Mouse (Mus musculus) erythroblast, embryonic 14.5 days (primary cell): ENCODE results near the gene Tbc1d8b. TPM values are rescaled to one million over a fixed set of nuclear protein-coding genes. Genes with fewer than 3 reads are reported as not detected.

Experiments
- H3K27me3 ChIP-seq: 2 replicates; pipeline ENCODE4 v1.6.1; 2012; ENCODE audit warnings: inconsistent platforms; ENCODE audit not compliant: control insufficient read depth
- H3K36me3 ChIP-seq: 2 replicates; pipeline ENCODE4 v1.6.1; 2012; ENCODE audit warnings: mild to moderate bottlenecking, inconsistent platforms; ENCODE audit not compliant: control insufficient read depth
- H3K4me1 ChIP-seq: 2 replicates; pipeline ENCODE4 v1.6.1; 2012; ENCODE audit warnings: inconsistent platforms; ENCODE audit not compliant: control insufficient read depth
- H3K4me3 ChIP-seq: replicated peaks from 2 replicates; pipeline ENCODE3; 2012; ENCODE audit warnings: moderate library complexity, mild to moderate bottlenecking, inconsistent platforms
- H3K9me3 ChIP-seq: 2 replicates; pipeline ENCODE4 v1.6.1; 2012; ENCODE audit warnings: low read length, inconsistent platforms, mixed read lengths; ENCODE audit not compliant: control insufficient read depth
- GATA1 ChIP-seq: IDR thresholded peaks from 2 replicates; pipeline ENCODE4 v1.6.1; 2012; ENCODE audit warnings: low read length, inconsistent platforms, mixed read lengths
- TAL1 ChIP-seq: IDR thresholded peaks from 3 replicates; pipeline ENCODE4 v1.6.1; 2012; ENCODE audit warnings: low read length, inconsistent platforms, mixed read lengths
- polyA plus RNA-seq: library from polyadenylated mRNA; stranded (reverse); fragments of >175 nt; gene quantifications from 2 replicates; pipeline ENCODE4 v1.2.3, GENCODE M21; 2012

Tbc1d8b gene
- polyA plus RNA-seq, 1 experiment, result not detected

- Histone ChIP-seq H3K4me3 (no peak overlapping the region), H3K36me3 (no peaks in the 10 kb centered on the region), H3K9me3 (no peaks in the 10 kb centered on the region), H3K4me1 (peaks cover 8% of the 10 kb centered on the region), H3K27me3 (no peaks in the 10 kb centered on the region)
- no peak for TF ChIP-seq GATA1
- no peak for TF ChIP-seq TAL1
Observed at GRCm38 (mm10) chrX:139775084-139775612, 90.4 kb downstream of the Tbc1d8b start.

- no peaks in the 10 kb centered on the region for H3K9me3 ChIP-seq
- no peak for TF ChIP-seq TAL1
- TF ChIP-seq GATA1, result no peak
- no peaks in the 10 kb centered on the region for H3K27me3 ChIP-seq
- no peak overlapping the region for H3K4me3 ChIP-seq
- no peaks in the 10 kb centered on the region for H3K36me3 ChIP-seq
- peaks cover 22% of the 10 kb centered on the region for H3K4me1 ChIP-seq
Observed at GRCm38 (mm10) chrX:139777357-139777756, 92.6 kb downstream of the Tbc1d8b start.

- no peak for TF ChIP-seq TAL1
- TF ChIP-seq GATA1, result no peak
- Histone ChIP-seq H3K9me3 (no peaks in the 10 kb centered on the region), H3K27me3 (no peaks in the 10 kb centered on the region), H3K36me3 (no peaks in the 10 kb centered on the region), H3K4me3 (no peak overlapping the region), H3K4me1 (peaks cover 22% of the 10 kb centered on the region)
Observed at GRCm38 (mm10) chrX:139778886-139779285, 94.1 kb downstream of the Tbc1d8b start.

GRCm38 (mm10) chrX:139779401-139779800 lies 94.6 kb downstream of the Tbc1d8b start:
- peaks cover 22% of the 10 kb centered on the region for H3K4me1 ChIP-seq
- no peak overlapping the region for H3K4me3 ChIP-seq
- no peak for TF ChIP-seq TAL1
- no peak for TF ChIP-seq GATA1
- no peaks in the 10 kb centered on the region for H3K36me3 ChIP-seq
- no peaks in the 10 kb centered on the region for H3K9me3 ChIP-seq
- no peaks in the 10 kb centered on the region for H3K27me3 ChIP-seq

GRCm38 (mm10) chrX:139780988-139781387 lies 96.2 kb downstream of the Tbc1d8b start:
- H3K36me3 ChIP-seq, result no peaks in the 10 kb centered on the region
- H3K4me1 ChIP-seq, result peaks cover 16% of the 10 kb centered on the region
- no peaks in the 10 kb centered on the region for H3K27me3 ChIP-seq
- TF ChIP-seq GATA1 (no peak), TAL1 (no peak)
- H3K9me3 ChIP-seq, result no peaks in the 10 kb centered on the region
- no peak overlapping the region for H3K4me3 ChIP-seq

GRCm38 (mm10) chrX:139781563-139781962 lies 96.8 kb downstream of the Tbc1d8b start:
- Histone ChIP-seq H3K4me3 (no peak overlapping the region), H3K9me3 (no peaks in the 10 kb centered on the region), H3K27me3 (no peaks in the 10 kb centered on the region), H3K4me1 (peaks cover 16% of the 10 kb centered on the region), H3K36me3 (no peaks in the 10 kb centered on the region)
- TF ChIP-seq GATA1 (no peak), TAL1 (no peak)

GRCm38 (mm10) chrX:139782278-139783044 lies 97.7 kb downstream of the Tbc1d8b start, which contains the start of gene Ripply1:
Gene Ripply1, minus strand, starts transcription at chrX:139782353.
- Histone ChIP-seq H3K4me3 (no peak within 1 kb of the TSS), H3K36me3 (no peaks in the 10 kb centered on the region)
- TF ChIP-seq GATA1, result no peak
- no peak for TF ChIP-seq TAL1

GRCm38 (mm10) chrX:139783045-139783422 lies 98.2 kb downstream of the Tbc1d8b start:
- peaks cover 16% of the 10 kb centered on the region for H3K4me1 ChIP-seq
- H3K9me3 ChIP-seq, result no peaks in the 10 kb centered on the region
- H3K4me3 ChIP-seq, result no peak overlapping the region
- H3K27me3 ChIP-seq, result no peaks in the 10 kb centered on the region
- TF ChIP-seq GATA1, result no peak
- TF ChIP-seq TAL1, result no peak
- no peaks in the 10 kb centered on the region for H3K36me3 ChIP-seq

More at GRCm38 (mm10) chrX:139782278-139783044, 97.7 kb downstream of the Tbc1d8b start, which contains the start of gene Ripply1:
- no peaks in the 10 kb centered on the region for H3K9me3 ChIP-seq
- H3K27me3 ChIP-seq, result no peaks in the 10 kb centered on the region
- peaks cover 16% of the 10 kb centered on the region for H3K4me1 ChIP-seq

- Histone ChIP-seq H3K4me1 (peaks cover 8% of the 10 kb centered on the region), H3K4me3 (no peak overlapping the region), H3K9me3 (no peaks in the 10 kb centered on the region), H3K27me3 (no peaks in the 10 kb centered on the region), H3K36me3 (no peaks in the 10 kb centered on the region)
- TF ChIP-seq GATA1, result no peak
- no peak for TF ChIP-seq TAL1
Observed at GRCm38 (mm10) chrX:139785764-139786163, 101.0 kb downstream of the Tbc1d8b start.
